Mouse (Mus musculus): ENCODE results near the gene Ndufv2. TPM values are rescaled to one million over a fixed set of nuclear protein-coding genes. Genes with fewer than 3 reads are reported as not detected.

The Ndufv2 gene
- total RNA-seq, 2 experiments from 2014 or later, result 55.8 to 59.1 TPM

Other genes with a start within 250 kb of the Ndufv2 start
- gene Ralbp1, start 215.8 kb downstream of the Ndufv2 start, total RNA-seq (2015; ENCODE audit: low replicate concordance), result 18.9 and 22.7 TPM in 2 replicates
- 40.8 and 45.1 TPM in 2 replicates for gene Ralbp1, start 215.8 kb downstream of the Ndufv2 start, total RNA-seq (2017; ENCODE audit: low replicate concordance)
- 10.9 and 16.9 TPM in 2 replicates for gene Twsg1, start 150.3 kb downstream of the Ndufv2 start, total RNA-seq (2015; ENCODE audit: low replicate concordance)
- gene Twsg1, start 150.3 kb downstream of the Ndufv2 start, total RNA-seq (2017; ENCODE audit: low replicate concordance), result 10.5 and 13.8 TPM in 2 replicates
- gene Ankrd12, start 24.5 kb downstream of the Ndufv2 start, total RNA-seq (2015; ENCODE audit: low replicate concordance), result 31.9 and 43.2 TPM in 2 replicates
- gene Ankrd12, start 24.5 kb downstream of the Ndufv2 start, total RNA-seq (2017; ENCODE audit: low replicate concordance), result 50.1 and 55.8 TPM in 2 replicates
- 8.0 and 15.1 TPM in 2 replicates for gene Washc1, start 10.0 kb upstream of the Ndufv2 start, total RNA-seq (2015; ENCODE audit: low replicate concordance)
- 3.2 and 5.2 TPM in 2 replicates for gene Washc1, start 10.0 kb upstream of the Ndufv2 start, total RNA-seq (2017; ENCODE audit: low replicate concordance)
- gene Ddx11, start 22.0 kb upstream of the Ndufv2 start, total RNA-seq (2015; ENCODE audit: low replicate concordance), result 9.6 and 15.5 TPM in 2 replicates
- gene Ddx11, start 22.0 kb upstream of the Ndufv2 start, total RNA-seq (2017; ENCODE audit: low replicate concordance), result 8.2 and 18.7 TPM in 2 replicates